23 mouse cellular contexts compared by ENCODE assay signal in the genomic region with DNA sequence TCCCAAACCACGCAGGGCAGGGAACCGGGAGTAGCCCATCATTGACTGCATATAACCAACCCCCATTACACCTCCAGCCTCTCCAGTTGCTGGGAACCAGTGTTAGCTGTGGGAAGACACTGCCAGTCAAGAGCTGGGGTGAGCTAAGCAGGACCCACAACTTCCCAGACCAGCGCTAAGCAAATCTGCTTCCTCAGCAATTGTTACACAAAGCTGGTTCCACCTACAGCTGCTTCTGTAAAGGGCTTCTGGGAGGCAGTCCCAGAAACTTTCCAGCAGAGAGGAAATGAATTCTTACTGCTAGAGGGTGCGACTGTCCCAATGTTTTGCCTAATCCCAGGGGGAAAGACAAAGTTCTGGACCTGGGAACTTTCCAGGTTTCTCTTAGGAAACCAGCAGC. TPM values are rescaled to one million over a fixed set of nuclear protein-coding genes. Genes with fewer than 3 reads are reported as not detected.
"Had no signal": no experiment of that assay in that cellular context is flagged by ENCODE, and none has a peak within 500 bp of the region (broad histone marks: within the 10 kb centered on the region; RNA-seq: fewer than 3 reads in every experiment).

No protein-coding gene starts in this region.

- H3K9ac ChIP-seq: liver, postnatal 0 days; lung, embryonic 15.5 days; midbrain, embryonic 13.5 days; midbrain, embryonic 15.5 days; neural tube, embryonic 12.5 days; stomach, embryonic 15.5 days had no signal

- H3K27ac ChIP-seq: lung, embryonic 15.5 days; macrophage; midbrain, embryonic 13.5 days; midbrain, embryonic 15.5 days; neural tube, embryonic 12.5 days; stomach, embryonic 15.5 days; stomach, postnatal 0 days had no signal

- H3K9me3 ChIP-seq: lung, embryonic 15.5 days; midbrain, embryonic 13.5 days; midbrain, embryonic 15.5 days; neural tube, embryonic 12.5 days; stomach, embryonic 15.5 days had no signal

- DNase-seq: liver, postnatal 0 days; lung, adult 2 months; lung, postnatal 14 days; lung, postnatal 36 days; right cerebral cortex, postnatal 14 days; thymus, adult 2 months; thymus, postnatal 36 days had no signal

- H3K4me1 ChIP-seq: midbrain, embryonic 13.5 days; midbrain, embryonic 15.5 days; neural tube, embryonic 12.5 days; stomach, embryonic 15.5 days had no signal

- H3K4me3 ChIP-seq: lung, embryonic 15.5 days; megakaryocyte, embryonic 14.5 days; midbrain, embryonic 13.5 days; midbrain, embryonic 15.5 days; neural tube, embryonic 12.5 days; stomach, embryonic 15.5 days had no signal

- H3K4me2 ChIP-seq: lung, embryonic 15.5 days; midbrain, embryonic 11.5 days; midbrain, embryonic 13.5 days; midbrain, embryonic 15.5 days; neural tube, embryonic 12.5 days; stomach, embryonic 15.5 days had no signal

- ATAC-seq: liver, postnatal 0 days; lung, postnatal 0 days; midbrain, embryonic 13.5 days; midbrain, embryonic 15.5 days had no signal

- H3K27me3 ChIP-seq: lung, embryonic 15.5 days; midbrain, embryonic 13.5 days; midbrain, embryonic 15.5 days; neural tube, embryonic 12.5 days; stomach, embryonic 15.5 days had no signal

- H3K36me3 ChIP-seq: lung, embryonic 15.5 days; midbrain, embryonic 13.5 days; midbrain, embryonic 15.5 days; neural tube, embryonic 12.5 days; stomach, embryonic 15.5 days had no signal

RNA-seq across cellular contexts. Expression of a gene that starts 22.2 kb away (rescaled TPM):
- total RNA-seq: megakaryocyte progenitor cell, adult 5-6 weeks; midbrain, postnatal 0 days; monocyte, adult 5-6 weeks; neutrophil, adult 5-6 weeks had no signal
- polyA plus RNA-seq: liver, postnatal 0 days; lung, adult 2 months; lung, embryonic 15.5 days; macrophage; midbrain, embryonic 11.5 days; midbrain, embryonic 13.5 days; midbrain, embryonic 15.5 days; midbrain, postnatal 0 days; neural tube, embryonic 12.5 days; spleen, adult 2 months; stomach, embryonic 15.5 days; stomach, postnatal 0 days; testis, adult 2 months had no signal

RNA-seq across cellular contexts. Expression of a gene that starts 25.6 kb away (rescaled TPM):
- total RNA-seq: midbrain, postnatal 0 days; monocyte, adult 5-6 weeks; neutrophil, adult 5-6 weeks had no signal
- polyA plus RNA-seq: lung, postnatal 0 days; midbrain, embryonic 11.5 days; stomach, postnatal 0 days had no signal
